Mouse (Mus musculus) layer of hippocampus, adult 9-11 months (tissue): ENCODE measurements at regions not wholly inside any gene's neighbourhood (a gene's known extent, or its start where the extent isn't known, plus 50 kb on each side); places are given as distances from the start of the nearest gene placed in this dataset.
"Not testable (repeated sequence)": the region's sequence is repeated elsewhere in the genome, so short reads cannot be mapped to it uniquely, and the experiment has no call there.

Experiments
- DNase-seq: peaks from one replicate; pipeline ENCODE4 v3.0.0; 2022

DNA sequence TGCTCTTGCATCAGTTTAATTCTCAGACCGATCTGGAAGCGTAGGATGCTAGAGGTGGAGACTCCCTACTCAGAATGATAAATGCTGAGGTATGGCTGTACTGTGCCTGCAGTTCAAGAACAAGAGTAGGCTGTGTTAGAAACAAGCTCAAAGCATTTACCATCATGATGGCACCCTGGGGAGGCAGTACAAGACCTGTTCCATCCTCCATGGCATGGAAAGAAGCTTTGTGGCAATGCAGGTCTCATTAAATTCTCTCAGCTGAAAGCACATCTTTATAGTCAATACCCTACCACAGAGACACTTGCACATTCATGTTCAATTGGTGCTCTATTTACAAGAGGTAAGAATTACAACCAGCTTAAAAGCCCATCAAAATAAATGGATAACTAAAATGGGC, 209.5 kb downstream of the Tbl1xr1 start:
- no peak for DNase-seq

DNA sequence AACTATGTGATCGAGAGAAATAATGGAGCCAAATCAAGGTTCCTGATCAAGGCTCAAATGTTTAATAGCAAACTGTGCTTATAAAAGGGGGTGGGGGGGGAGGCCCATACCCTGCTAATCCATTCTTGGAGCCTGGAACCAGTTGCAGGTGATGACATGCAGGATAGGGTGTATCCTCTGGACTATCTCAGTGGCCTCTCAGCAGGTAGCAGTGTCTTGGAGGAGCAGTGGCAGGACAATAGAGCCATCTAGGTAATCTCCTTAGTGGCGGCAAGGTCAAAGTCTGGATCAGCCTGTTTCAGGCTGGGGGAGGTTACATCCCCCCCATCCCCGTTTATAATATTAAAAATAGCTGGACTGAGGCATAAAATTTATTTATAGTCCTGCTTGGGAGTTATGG, 217.0 kb downstream of the Tbl1xr1 start:
- no peak for DNase-seq

DNA sequence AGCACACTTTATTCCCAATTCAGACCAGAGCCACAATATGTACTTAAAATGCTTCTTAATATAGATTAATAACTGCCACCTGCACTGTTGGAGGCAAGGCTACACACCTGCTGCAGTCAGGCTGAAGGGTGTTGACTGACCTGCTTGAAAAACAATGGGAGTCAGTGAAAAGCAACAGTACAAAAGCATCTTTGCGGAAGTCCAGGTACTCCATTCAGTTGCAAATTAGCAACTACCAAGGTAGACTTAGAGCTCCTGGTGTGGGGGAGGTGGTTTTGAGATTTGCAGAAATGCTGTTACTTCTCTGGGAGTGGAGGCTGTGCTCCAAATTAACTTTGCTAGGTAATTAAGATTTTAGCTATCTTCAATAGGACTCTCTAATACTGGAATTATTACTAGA, 217.6 kb downstream of the Tbl1xr1 start:
- DNase-seq: not testable (repeated sequence)

DNA sequence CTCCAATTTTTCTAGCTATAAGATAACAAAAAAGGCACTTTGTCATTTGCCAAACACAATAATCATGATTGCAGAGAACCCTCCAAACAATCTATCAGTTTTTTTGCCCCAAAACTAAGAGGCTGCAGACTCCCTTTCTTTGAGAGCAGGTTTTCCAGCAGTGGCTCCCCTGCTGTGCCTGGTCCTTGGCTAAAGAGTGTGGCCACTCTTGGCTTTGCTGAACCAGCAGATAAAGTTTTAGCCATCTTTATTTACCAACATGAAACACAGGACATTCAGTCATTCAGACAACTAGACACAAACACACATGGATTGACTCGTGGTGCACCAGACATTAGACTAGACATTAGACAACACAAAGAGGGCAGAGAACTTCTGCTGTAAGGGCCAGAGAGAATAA, 220.5 kb downstream of the Tbl1xr1 start:
- DNase-seq: not testable (repeated sequence)

DNA sequence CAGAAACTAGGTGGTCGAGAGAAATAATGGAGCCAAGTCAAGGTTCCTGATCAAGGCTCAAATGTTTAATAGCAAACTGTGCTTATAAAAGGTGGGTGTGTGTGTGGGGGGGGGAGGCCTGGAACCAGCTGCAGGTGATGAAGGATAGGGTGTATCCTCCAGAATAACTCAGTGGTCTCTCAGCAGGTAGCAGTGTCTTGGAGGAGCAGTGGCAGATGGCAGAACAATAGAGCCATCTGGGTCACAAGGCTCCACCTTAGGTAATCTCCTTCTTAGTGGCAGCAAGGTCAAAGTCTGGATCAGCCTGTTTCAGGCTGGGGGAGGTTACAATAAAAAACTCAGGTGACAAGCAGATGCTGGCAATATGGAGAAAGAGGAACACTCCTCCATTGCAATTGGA, 221.4 kb downstream of the Tbl1xr1 start:
- not testable (repeated sequence) for DNase-seq

DNA sequence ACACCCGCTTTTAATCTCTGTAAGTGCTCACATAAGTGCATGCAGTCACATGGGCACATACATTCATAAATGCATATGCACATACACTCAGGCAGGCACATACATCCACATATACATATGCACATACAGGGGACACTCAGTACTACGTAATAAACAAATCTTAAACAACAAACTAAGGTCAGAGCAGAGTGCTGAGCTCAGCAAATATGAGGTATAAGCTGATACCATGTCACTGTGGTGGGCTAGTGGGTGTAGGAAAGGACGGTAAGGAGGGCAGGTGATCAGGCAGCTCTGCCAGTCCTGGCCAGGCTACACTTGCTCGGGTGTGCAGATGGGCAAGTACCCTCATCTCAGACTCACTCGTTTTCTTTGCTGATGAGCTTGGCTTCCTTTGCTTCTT, 224.1 kb downstream of the Tbl1xr1 start:
- no peak for DNase-seq

DNA sequence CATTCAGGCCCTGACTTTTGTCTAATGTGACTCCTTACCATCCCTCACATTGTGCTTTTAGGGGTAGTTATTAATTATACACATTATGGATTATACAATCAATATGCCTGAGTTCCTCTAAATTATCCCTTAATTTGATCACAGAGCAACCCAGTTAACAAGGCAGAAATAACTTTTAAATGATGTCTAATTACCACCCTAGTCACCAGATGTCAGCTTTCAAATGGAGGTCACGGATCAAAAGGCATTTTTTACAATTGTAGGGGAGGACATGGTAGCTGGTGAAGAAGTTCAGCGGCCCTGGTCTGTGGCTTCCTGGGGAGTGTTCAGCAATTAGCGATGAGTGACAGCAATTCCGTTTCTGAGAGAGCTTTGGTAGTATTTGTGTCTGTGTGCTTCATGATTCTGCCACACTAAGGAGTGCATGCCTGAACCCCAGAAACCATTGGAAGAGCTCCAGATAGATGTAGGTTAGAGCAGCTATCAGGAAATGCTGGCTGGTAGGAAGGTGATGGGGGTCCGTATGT, 225.6 kb downstream of the Tbl1xr1 start:
- no peak for DNase-seq

DNA sequence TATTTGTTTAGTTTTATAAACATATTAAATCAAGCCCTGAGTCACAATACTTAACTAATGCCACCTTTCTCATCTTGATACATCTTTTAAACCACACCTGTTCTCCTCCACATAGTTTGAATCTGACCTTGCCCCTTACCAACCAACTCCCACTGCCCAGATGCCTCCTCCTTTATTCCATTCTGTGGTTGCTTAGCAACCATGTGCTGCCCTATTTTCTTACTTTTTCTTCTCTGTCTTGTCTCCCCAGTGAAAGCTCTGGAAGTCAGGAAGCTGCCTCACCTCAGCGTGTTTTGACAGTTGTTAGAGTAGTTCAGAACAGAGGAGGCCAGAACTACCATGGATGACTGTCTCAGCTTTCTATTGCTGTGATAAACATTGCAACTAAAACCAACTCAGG, 227.7 kb downstream of the Tbl1xr1 start:
- DNase-seq: no peak

DNA sequence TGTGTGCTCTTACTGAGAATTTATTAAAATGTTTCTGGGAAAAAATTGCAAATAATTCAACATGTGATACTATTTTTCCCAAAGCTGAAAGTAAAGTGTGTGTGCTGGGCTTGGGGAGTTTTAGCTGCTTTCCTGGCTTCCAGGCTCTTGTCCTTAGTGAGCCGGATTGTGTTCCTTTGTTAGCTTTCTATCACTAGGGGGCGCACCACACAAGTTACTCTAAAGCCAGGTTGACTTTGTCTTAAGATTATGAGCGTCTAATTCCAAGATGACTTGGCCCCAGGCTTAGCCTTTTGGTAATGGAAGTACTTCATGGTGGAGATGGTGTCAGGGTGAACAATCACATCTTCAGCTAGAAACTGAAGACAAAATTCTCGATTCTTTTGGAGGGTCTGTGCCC, 230.2 kb downstream of the Tbl1xr1 start:
- no peak for DNase-seq

DNA sequence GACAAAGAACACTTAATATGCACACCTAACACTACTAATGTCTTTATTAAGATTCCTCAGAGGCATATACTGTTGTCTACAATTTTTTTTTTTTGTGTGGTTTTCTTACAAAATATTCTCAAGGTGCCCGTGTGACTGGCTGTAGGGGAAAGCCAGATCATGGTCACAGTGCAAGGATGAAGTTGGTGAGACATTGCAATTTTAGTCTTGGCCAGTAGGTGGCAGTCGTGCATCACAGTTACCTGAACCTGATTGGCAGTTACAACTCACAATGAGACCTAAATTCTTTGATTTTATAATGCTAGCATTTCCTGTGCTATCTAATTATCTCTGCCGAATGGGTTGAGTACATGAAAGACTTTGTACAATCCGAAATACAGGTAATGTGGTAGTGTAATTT, 232.5 kb downstream of the Tbl1xr1 start:
- DNase-seq: peak; percentile 42

DNA sequence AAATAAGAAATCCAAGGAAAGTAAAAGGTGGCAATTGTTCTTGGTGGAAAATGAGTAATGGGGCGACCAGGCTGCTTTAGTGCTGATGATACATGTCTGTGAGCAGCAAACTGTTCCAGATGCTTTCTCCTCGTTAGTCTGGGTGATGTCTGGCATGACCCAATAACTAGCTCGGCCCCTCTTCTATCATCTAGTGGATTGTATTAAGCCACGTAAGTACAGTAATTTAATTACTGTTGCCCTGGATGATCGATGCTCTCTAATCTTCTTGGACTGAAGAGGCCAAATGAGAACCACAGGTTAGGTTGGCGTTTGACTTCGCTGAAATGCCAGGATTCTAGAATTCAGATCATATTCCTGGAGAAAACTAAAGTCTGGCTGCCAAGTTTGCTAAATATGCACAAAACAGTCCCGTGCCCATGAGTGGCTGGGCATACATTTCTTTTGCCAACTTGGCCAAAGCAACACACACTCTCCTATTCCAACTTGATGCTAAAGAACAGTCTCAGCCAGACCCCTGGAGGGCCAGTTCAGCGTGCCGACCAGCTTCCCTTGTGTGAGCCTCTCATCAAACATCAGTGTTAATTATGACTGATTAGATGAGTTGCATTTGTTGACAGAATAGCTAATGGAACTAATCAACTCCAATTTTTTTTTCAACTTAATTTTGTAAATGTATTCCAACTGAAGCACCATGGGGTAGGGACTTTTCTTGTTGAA, 240.2 kb downstream of the Tbl1xr1 start:
- DNase-seq: no peak

DNA sequence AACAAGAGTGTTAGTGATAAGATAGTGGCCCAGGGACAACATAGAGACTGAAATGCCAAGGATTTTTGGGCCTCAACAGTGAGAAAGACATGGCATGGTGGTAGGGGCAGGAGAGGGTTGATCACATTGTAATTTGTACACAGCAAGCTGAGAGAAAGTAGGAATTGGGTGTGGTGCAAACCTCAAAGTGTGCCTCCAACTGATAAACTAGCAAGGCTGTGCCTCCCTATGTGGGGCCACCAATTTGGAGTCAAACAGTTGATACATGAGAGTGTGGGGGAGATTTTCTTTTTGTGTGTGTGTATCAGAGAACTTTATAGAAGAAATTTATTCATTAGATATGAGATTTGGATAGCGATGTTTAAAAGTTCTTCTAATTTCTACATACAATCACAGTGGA, 244.0 kb downstream of the Tbl1xr1 start:
- not testable (repeated sequence) for DNase-seq

DNA sequence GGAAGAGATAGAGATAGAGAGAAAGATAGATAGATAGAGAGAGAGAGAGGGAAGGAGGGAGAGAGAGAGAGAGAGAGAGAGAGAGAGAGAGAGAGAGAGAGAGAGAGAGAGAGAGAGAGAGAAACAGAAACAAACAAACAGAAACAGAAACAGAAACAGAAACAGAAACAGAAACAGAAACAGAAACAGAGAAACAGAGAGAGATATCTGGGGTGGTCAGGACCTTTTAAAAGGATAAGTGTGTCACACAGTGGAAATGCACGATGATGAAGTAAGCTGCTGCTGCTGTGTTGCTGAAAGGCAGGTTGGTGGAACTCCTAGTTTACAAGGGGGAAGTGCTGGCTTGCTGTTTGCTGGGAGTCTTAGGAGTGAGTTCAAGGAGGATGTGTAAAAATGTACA, 254.8 kb downstream of the Tbl1xr1 start:
- DNase-seq: no peak
